Mouse (Mus musculus) regulatory T cell (primary cell): ENCODE data around the gene Hcrtr1.

Experiments
- in situ Hi-C: fragments of 300-600 bp; cut with MboI, MseI; formaldehyde crosslinking; loops from one replicate; pipeline ENCODE4 v1.15.1; 2025; ENCODE audit warnings: high pct_unique_total_duplicates

Hcrtr1 gene

GRCm38 (mm10) chr4:130124110-130124509 lies 15.0 kb downstream of the Hcrtr1 start:
- in situ Hi-C loops, result no loop called here

- in situ Hi-C loops, result no loop called here
These were observed 16.1 kb downstream of the Hcrtr1 start for GRCm38 (mm10) chr4:130123020-130123419.

DNA sequence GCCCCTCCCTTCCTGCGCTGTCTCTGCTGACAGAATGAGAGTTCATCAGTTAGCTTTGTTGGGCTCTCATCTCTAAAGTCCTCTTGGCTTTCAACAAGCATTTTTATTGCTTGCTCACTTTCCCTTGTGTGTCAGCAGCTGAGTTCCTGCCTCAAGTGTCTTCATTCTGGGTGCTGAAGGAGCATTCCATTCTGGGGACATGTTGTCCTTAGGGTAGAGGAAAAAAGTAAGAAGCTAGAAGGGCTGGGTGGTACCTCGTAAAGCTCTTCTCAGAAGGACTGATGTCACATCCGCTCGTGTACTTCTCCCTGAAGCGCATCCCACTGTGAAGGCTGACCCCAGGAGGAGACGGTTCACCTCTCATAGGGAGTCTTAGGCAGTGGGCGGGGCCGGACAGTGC lies 17.6 kb downstream of the Hcrtr1 start:
- in situ Hi-C loops, result no loop called here

DNA sequence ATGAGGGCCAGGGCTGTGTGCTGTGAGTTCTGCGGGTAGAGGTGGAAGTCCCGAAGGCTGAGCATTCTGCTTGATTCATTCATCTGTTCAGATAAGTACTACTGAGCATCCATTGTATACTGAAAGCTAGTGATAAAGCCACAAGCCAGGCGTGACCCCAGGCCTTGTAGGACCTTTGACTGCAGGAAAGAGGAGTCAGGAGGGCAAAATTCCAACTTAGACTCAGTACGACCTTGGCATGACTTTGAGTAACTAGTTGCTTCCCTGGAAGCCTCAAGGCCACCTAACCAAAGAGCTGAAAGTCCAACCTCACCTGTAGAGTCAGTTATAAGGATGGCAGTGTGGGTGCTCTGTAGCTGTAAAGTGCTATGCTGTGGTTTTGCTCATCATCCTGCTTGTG lies 18.4 kb downstream of the Hcrtr1 start:
- in situ Hi-C loops, result no loop called here

DNA sequence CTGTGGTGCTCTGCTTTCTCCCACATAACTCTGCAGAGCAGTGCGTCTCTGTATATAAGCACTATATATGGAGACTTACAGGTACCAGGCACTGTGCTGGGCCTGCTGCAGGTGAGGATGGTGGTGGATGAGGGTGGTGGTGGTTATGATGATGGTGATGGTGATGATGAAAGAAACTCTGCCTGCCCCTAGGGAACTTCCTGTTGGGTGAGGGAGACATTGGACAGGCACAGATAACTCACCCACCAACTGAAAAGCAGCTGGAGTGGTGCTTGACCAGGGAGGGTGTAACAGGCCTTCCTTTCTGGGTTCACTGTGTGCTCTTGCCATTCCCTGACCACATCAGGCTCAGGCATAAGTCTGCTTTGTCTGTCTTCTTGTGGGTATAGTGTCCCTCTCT lies 26.4 kb downstream of the Hcrtr1 start:
- in situ Hi-C loops, result no loop called here

DNA sequence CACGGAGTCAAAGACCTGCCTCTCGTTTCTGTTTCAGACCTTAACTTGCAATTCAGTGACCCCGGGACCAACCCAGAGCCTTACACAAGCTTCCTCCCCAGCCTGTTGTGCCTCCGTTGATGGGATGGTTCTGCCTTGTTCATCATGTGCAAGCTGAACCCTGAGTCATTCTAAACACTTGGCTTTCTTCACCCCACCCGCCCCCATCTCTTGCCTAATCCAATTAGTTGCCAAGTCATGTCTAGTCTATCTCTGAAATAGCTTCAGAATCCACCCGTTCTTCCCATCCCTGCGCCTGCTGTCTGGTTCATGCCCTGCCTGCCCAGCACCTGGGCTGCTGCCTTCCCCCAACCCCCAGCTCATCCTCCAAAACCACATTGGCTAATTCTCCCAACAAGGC lies 26.9 kb downstream of the Hcrtr1 start:
- in situ Hi-C loops, result no loop called here

GRCm38 (mm10) chr4:130110091-130110490 lies 29.1 kb downstream of the Hcrtr1 start:
- in situ Hi-C loops, result no loop called here

- in situ Hi-C loops, result no loop called here
These were observed 29.5 kb downstream of the Hcrtr1 start for GRCm38 (mm10) chr4:130109666-130110065.

DNA sequence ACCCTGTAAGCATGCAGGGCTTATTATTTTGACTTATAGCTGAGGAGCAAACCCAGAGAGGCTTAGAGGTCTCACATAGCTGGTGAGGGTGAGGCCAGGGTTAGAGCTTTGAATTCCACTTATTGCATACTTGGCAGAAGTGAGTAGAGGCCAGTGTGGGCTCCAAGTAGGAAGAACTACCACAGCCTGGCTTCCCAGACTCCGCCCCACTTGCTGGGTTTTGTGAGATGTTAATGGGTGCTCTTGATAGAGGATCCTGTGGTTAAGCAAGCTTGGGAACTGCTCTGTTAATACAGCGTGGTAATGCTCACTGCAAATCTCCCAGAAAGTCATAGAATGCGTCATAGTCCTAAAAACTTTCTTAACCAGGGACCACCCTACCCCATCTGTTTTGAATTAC lies 30.2 kb downstream of the Hcrtr1 start:
- in situ Hi-C loops, result no loop called here

- in situ Hi-C loops, result no loop called here
These were observed 31.6 kb downstream of the Hcrtr1 start for GRCm38 (mm10) chr4:130107444-130108131.

GRCm38 (mm10) chr4:130107065-130107443 lies 32.1 kb downstream of the Hcrtr1 start:
- in situ Hi-C loops, result no loop called here

DNA sequence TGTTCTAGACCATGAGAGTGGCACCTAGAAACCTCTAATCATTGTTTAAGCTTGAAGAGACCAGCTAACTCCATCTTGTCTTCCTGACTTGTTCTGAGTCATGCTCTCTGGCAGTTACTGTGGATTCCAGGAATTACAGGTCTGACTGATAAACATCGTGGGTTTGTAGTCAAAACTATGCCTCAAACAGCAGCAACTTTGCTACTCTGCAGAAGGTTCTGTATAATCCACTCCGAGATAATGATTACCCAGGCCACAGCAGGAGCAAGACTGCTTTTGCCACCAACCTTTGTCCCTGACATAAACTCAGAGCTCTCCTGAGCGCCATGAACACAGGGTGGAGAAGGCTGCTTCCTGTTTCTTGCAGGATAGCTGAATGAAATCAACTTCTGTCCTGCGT lies 34.6 kb downstream of the Hcrtr1 start:
- in situ Hi-C loops, result no loop called here

GRCm38 (mm10) chr4:130103632-130104031 lies 35.5 kb downstream of the Hcrtr1 start:
- in situ Hi-C loops, result no loop called here

GRCm38 (mm10) chr4:130102111-130102651 lies 37.0 kb downstream of the Hcrtr1 start, which contains the start of gene Pef1:
TSS of gene Pef1 (plus strand) at chr4:130102558.
- in situ Hi-C loops, result no loop called here

DNA sequence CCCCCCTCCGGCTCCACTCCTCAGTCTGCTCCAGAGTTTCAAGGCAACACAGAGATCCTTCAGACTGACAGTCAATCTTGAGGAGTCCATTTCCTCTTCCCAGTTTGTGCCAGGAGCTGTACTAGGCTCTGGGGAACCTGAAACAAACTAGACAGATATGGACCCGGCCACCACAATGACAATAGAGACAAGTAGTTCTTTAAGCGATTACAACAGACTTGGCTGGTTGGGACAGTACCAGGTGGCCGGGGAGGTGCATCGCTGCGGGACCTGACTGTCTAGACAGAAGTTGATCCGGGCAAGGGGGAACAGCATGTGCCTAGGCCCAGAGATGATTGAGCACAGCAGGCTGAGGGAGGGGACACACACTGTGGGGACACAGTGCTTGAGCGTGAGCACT lies 38.0 kb downstream of the Hcrtr1 start:
- in situ Hi-C loops, result no loop called here

DNA sequence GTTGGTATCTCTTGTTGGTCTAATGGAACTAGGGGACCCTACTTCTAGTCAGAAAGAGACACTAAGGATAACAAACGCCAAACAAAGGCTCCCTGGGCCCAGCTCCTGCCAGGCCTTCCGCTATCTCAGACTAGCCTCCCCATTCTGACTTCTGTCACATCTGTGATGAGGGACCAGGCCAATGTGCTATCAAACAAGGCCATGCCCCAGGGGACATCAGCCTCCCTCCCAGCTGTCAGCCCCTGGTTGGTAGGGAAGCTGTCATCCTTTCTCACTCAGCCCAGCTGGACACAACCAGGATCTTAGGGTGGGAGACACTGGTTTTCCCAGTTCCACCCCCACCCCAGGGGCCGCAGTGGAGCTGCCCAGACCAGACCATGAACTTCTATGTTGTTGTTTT lies 44.0 kb downstream of the Hcrtr1 start:
- in situ Hi-C loops, result no loop called here

GRCm38 (mm10) chr4:130087293-130087692 lies 51.9 kb downstream of the Hcrtr1 start:
- in situ Hi-C loops, result no loop called here

DNA sequence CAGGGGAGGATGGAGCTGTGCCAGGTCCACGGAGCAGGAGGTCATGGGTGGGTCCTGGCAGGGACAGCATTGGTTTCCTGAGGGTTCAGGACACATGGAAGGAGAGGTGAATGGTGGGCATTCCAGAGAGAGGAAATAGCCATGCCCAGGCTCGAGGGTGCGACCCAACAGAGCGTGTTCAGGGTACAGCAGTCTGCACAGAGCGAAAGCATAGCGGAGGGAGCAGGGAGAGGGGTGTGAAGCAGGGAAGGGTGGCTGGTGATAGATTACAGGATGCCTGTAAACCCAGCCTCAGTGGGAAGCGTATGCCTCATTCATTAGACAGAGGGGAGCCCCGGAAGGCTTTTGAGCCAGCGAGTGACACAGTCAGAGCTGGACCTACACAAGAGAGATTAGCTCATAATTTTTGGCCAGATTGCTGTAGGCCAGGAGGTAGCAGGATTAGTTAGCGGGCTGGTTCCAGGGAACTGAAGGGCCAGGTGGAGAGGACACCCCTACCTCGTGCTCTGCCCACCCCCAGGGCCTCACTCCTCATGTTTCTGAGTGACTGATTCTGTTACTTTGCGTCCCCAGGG lies 53.8 kb downstream of the Hcrtr1 start:
- in situ Hi-C loops, result no loop called here

DNA sequence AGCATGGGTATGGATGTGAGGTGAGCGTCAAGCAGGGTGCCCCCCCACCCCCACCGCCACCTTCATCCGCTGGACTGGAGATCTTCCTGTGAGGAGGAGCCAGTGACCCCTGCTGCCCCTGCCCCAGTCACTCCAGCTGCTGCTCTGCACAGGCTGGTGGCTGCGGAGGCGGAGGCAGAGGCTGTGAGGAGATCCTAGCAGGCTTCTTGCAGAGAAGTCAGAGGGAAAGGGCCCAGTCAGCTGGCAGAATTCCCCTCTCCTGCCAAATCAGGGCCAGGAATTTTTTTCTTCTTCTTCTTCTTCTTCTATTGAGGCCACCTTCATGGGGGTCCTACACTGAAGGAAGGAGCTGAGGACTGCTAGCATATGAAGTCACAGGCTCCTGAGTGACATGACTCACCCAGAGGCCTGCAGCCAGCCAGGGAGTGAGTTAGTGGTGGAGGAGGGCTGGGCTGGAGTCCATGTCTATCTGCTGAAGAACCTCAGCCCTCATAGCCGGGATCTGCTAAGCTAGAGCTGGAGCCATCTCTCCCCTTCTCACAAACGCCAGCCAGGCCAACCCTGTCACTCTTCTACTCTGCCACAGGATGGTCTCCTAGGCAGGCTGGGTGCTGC lies 54.7 kb downstream of the Hcrtr1 start:
- in situ Hi-C loops, result loop anchor here (5.0 kb wide), 2 partner anchors 107 to 137 kb away; no protein-coding TSS in a partner anchor

DNA sequence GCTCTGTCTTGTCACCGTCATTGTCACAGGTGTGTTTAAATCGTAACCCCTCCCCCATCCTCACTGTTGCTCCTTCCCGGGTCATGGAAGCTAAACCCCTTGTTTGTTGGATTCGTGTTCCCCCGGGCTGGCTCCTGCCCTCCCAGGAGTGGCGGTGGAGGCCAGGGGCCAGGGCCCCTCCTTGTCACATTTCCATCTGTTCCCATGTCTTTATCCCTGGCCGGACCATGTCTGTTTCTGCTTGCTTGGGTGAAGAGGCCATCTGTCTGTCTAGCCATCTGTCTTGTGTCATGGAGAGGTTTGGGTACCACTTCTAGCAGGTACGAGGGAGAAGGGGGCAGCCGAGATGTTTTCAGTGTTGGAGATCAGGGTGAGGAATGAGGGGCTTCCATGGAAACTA lies 56.9 kb downstream of the Hcrtr1 start:
- in situ Hi-C loops, result loop anchor here (5.0 kb wide), 2 partner anchors 105 to 135 kb away; no protein-coding TSS in a partner anchor

DNA sequence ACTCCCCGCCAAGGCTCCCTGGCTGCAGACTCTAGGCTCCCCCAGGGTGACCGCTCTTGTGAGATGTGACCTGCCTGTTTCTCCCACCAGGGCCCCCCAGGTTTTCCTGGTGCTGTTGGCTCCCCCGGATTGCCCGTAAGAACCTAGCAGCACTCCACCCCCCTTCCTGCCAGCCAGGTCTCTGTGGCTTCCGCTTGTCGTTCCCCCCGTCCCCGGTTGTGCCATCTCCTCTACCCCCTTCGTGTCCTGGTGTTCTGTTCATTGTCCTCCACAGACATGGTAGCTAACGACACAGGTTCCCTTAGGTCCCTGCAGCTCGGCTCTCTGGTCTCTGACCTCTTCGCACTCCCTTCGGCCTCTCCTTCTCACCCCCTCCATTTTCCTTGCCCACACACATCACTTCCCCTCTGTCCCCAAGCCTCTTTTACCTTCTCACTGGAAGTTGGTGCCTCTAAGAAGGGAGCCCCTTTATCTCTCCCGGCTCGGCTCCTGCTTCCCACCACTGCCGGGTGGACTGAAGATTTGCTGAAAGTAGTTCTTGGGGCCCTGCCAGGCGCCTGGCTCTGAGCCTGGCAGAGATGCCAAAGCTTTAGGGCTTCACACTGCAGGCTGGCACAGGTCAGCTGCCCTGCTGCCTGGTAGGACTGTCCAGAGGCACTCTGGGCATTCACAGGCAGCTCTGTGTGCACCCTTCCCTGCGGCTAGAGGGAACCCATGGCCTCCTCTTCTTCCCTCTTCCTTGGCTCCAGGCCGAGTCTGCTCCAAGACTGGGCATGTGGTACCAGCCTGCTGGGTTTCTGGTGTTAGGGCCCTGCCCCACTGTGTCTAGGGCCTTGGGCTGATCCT lies 57.6 kb downstream of the Hcrtr1 start:
- in situ Hi-C loops, result loop anchor here (5.0 kb wide), 2 partner anchors 104 to 134 kb away; no protein-coding TSS in a partner anchor
